Mouse (Mus musculus): ENCODE data around the gene Strbp. TPM values are rescaled to one million over a fixed set of nuclear protein-coding genes. Genes with fewer than 3 reads are reported as not detected.

Strbp gene
- polyA plus RNA-seq, 1 experiment from 2014 or later, result 30.2 TPM

GRCm38 (mm10) chr2:37689064-37689615 is 14.5 kb downstream of the Strbp start:
- Histone ChIP-seq H3K27ac (replicated peaks in 1 of 2; ENCODE audit: control insufficient read depth in 1 of 2, insufficient read depth in 1 of 2, low read depth in 2 of 2, low read length in 2 of 2) (no peak overlapping the region), H3K27me3 (ENCODE audit: control insufficient read depth, insufficient read depth, low read length) (no peaks in the 10 kb centered on the region), H3K9me3 (ENCODE audit: control insufficient read depth, low read length) (no peaks in the 10 kb centered on the region), H3K36me3 (ENCODE audit: control insufficient read depth, insufficient read depth, low read length) (no peaks in the 10 kb centered on the region), H3K4me2 (ENCODE audit: low read length) (no peak overlapping the region), H3K4me1 (ENCODE audit: control insufficient read depth in 2 of 2, insufficient read depth in 2 of 2, low read length in 2 of 2) (peaks cover 0 to 9% of the 10 kb centered on the region in 2 experiments; a peak in 1 of 4 replicates), H3K4me3 (ENCODE audit: control insufficient read depth in 1 of 2, insufficient read depth in 1 of 2, low read depth in 1 of 2, low read length in 2 of 2) (no peak overlapping the region), H3K9ac (ENCODE audit: low read length) (no peak overlapping the region)
- ATAC-seq (ENCODE audit: insufficient number of reproducible peaks, insufficient read depth, low FRiP score, low read depth), result no peak
- WGBS, result 65% methylated on average over 3 of the region's 3 CpGs

DNA sequence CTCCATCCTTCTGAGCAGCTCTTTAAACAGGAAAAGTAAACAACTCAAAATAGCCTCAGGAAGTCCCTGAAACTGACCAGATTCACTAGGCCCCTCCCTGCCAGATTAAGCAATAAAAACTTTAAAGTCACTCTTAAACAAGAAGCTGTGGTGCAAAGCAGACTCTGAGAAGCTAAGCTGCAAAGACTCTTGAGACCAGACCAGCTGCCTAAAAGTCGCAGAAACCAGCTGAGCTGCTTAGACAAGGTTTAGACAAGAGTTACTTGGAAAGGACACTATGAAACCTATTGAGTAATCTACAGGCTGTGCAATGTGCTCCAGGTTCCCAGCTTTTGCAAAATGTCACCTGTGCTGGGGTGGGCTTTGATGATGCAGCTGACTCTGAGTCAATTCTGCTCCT is 16.6 kb downstream of the Strbp start:
- H3K9ac ChIP-seq (ENCODE audit: low read length), result no peak overlapping the region
- H3K4me1 ChIP-seq (ENCODE audit: control insufficient read depth in 2 of 2, insufficient read depth in 2 of 2, low read length in 2 of 2), result peaks cover 0 to 9% of the 10 kb centered on the region in 2 experiments; a peak in 1 of 4 replicates
- H3K27ac ChIP-seq (replicated peaks in 1 of 2; ENCODE audit: control insufficient read depth in 1 of 2, insufficient read depth in 1 of 2, low read depth in 2 of 2, low read length in 2 of 2), result no peak overlapping the region
- 94% methylated on average over 1 of the region's 1 CpGs for WGBS
- H3K4me3 ChIP-seq (ENCODE audit: control insufficient read depth in 1 of 2, insufficient read depth in 1 of 2, low read depth in 1 of 2, low read length in 2 of 2), result no peak overlapping the region
- H3K4me2 ChIP-seq (ENCODE audit: low read length), result no peak overlapping the region
- no peaks in the 10 kb centered on the region for H3K36me3 ChIP-seq (ENCODE audit: control insufficient read depth, insufficient read depth, low read length)
- H3K27me3 ChIP-seq (ENCODE audit: control insufficient read depth, insufficient read depth, low read length), result no peaks in the 10 kb centered on the region
- no peak for ATAC-seq (ENCODE audit: insufficient number of reproducible peaks, insufficient read depth, low FRiP score, low read depth)
- H3K9me3 ChIP-seq (ENCODE audit: control insufficient read depth, low read length), result no peaks in the 10 kb centered on the region

DNA sequence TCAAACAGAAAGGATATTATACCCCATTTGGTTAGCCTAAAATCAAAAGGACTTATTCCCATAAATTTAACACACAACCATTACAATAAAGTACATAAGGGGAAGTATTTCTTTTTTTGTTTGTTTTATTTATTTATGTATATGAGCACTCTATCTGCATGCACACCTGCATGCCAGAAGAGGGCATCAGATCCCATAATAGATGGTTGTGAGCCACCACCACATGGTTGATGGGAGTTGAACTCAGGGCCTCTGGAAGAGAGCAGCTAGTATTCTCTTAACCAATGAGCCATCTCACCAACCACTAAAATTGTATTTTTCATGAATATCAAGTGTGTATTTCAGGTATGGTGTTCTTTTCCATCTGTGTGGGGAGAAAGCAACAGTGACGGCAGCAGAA is 18.8 kb downstream of the Strbp start:
- H3K9me3 ChIP-seq (ENCODE audit: control insufficient read depth, low read length), result no peaks in the 10 kb centered on the region
- 93% methylated on average over 1 of the region's 1 CpGs for WGBS

GRCm38 (mm10) chr2:37682197-37682811 is 21.4 kb downstream of the Strbp start:
- no peak overlapping the region for H3K4me3 ChIP-seq (ENCODE audit: control insufficient read depth in 1 of 2, insufficient read depth in 1 of 2, low read depth in 1 of 2, low read length in 2 of 2)
- no peaks in the 10 kb centered on the region for H3K27me3 ChIP-seq (ENCODE audit: control insufficient read depth, insufficient read depth, low read length)
- no peak overlapping the region for H3K9ac ChIP-seq (ENCODE audit: low read length)
- no peaks in the 10 kb centered on the region for H3K9me3 ChIP-seq (ENCODE audit: control insufficient read depth, low read length)
- H3K27ac ChIP-seq (replicated peaks in 1 of 2; ENCODE audit: control insufficient read depth in 1 of 2, insufficient read depth in 1 of 2, low read depth in 2 of 2, low read length in 2 of 2), result no peak overlapping the region
- no peaks in the 10 kb centered on the region for H3K36me3 ChIP-seq (ENCODE audit: control insufficient read depth, insufficient read depth, low read length)
- no peaks in the 10 kb centered on the region for H3K4me1 ChIP-seq (ENCODE audit: control insufficient read depth in 2 of 2, insufficient read depth in 2 of 2, low read length in 2 of 2)
- ATAC-seq (ENCODE audit: insufficient number of reproducible peaks, insufficient read depth, low FRiP score, low read depth), result no peak
- WGBS, result 91% methylated on average over 7 of the region's 7 CpGs
- no peak overlapping the region for H3K4me2 ChIP-seq (ENCODE audit: low read length)

More for the DNA sequence above, 18.8 kb downstream of the Strbp start:
- no peak for ATAC-seq (ENCODE audit: insufficient number of reproducible peaks, insufficient read depth, low FRiP score, low read depth)
- H3K27ac ChIP-seq (replicated peaks in 1 of 2; ENCODE audit: control insufficient read depth in 1 of 2, insufficient read depth in 1 of 2, low read depth in 2 of 2, low read length in 2 of 2), result no peak overlapping the region
- H3K4me3 ChIP-seq (ENCODE audit: control insufficient read depth in 1 of 2, insufficient read depth in 1 of 2, low read depth in 1 of 2, low read length in 2 of 2), result no peak overlapping the region
- H3K4me2 ChIP-seq (ENCODE audit: low read length), result no peak overlapping the region
- no peaks in the 10 kb centered on the region for H3K36me3 ChIP-seq (ENCODE audit: control insufficient read depth, insufficient read depth, low read length)
- H3K9ac ChIP-seq (ENCODE audit: low read length), result no peak overlapping the region
- no peaks in the 10 kb centered on the region for H3K27me3 ChIP-seq (ENCODE audit: control insufficient read depth, insufficient read depth, low read length)
- H3K4me1 ChIP-seq (ENCODE audit: control insufficient read depth in 2 of 2, insufficient read depth in 2 of 2, low read length in 2 of 2), result peaks cover 0 to 7% of the 10 kb centered on the region in 2 experiments; a peak in 1 of 4 replicates

DNA sequence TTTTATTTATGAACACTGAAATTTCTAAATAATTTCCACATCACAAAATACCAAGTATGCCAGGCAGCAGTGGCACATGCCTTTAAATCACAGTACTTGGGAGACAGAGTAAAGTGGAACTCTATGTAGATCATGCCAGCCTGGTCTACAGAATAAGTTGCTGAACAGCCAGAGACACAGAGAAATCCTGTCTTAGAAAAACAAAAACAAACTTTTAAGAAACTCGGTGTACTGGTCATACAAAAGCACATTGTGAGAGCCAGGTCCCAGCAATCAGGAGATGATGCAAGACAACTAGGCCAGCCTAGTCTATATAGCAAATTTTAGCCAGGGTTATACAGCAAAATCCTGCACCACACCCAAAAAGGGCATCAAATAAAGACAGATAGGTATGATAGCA is 52.6 kb downstream of the Strbp start:
- H3K27ac ChIP-seq (replicated peaks in 1 of 2; ENCODE audit: control insufficient read depth in 1 of 2, insufficient read depth in 1 of 2, low read depth in 2 of 2, low read length in 2 of 2), result no peak overlapping the region
- no peak overlapping the region for H3K4me3 ChIP-seq (ENCODE audit: control insufficient read depth in 1 of 2, insufficient read depth in 1 of 2, low read depth in 1 of 2, low read length in 2 of 2)
- H3K9me3 ChIP-seq (ENCODE audit: control insufficient read depth, low read length), result no peaks in the 10 kb centered on the region
- no peak overlapping the region for H3K9ac ChIP-seq (ENCODE audit: low read length)
- H3K4me2 ChIP-seq (ENCODE audit: low read length), result no peak overlapping the region
- no peak for ATAC-seq (ENCODE audit: insufficient number of reproducible peaks, insufficient read depth, low FRiP score, low read depth)
- no peaks in the 10 kb centered on the region for H3K4me1 ChIP-seq (ENCODE audit: control insufficient read depth in 2 of 2, insufficient read depth in 2 of 2, low read length in 2 of 2)
- H3K27me3 ChIP-seq (ENCODE audit: control insufficient read depth, insufficient read depth, low read length), result no peaks in the 10 kb centered on the region
- 69% methylated on average over 1 of the region's 1 CpGs for WGBS
- H3K36me3 ChIP-seq (ENCODE audit: control insufficient read depth, insufficient read depth, low read length), result no peaks in the 10 kb centered on the region

GRCm38 (mm10) chr2:37649590-37649989 is 54.1 kb downstream of the Strbp start:
- H3K4me1 ChIP-seq (ENCODE audit: control insufficient read depth in 2 of 2, insufficient read depth in 2 of 2, low read length in 2 of 2), result no peaks in the 10 kb centered on the region
- H3K9me3 ChIP-seq (ENCODE audit: control insufficient read depth, low read length), result no peaks in the 10 kb centered on the region
- no peak for ATAC-seq (ENCODE audit: insufficient number of reproducible peaks, insufficient read depth, low FRiP score, low read depth)
- no peaks in the 10 kb centered on the region for H3K27me3 ChIP-seq (ENCODE audit: control insufficient read depth, insufficient read depth, low read length)
- H3K27ac ChIP-seq (replicated peaks in 1 of 2; ENCODE audit: control insufficient read depth in 1 of 2, insufficient read depth in 1 of 2, low read depth in 2 of 2, low read length in 2 of 2), result no peak overlapping the region
- no peak overlapping the region for H3K4me3 ChIP-seq (ENCODE audit: control insufficient read depth in 1 of 2, insufficient read depth in 1 of 2, low read depth in 1 of 2, low read length in 2 of 2)
- no peak overlapping the region for H3K9ac ChIP-seq (ENCODE audit: low read length)
- 75% methylated on average over 2 of the region's 2 CpGs for WGBS
- H3K36me3 ChIP-seq (ENCODE audit: control insufficient read depth, insufficient read depth, low read length), result 0 out of 2 replicates have a peak, but pooled peaks cover 3% of the 10 kb centered on the region
- no peak overlapping the region for H3K4me2 ChIP-seq (ENCODE audit: low read length)

DNA sequence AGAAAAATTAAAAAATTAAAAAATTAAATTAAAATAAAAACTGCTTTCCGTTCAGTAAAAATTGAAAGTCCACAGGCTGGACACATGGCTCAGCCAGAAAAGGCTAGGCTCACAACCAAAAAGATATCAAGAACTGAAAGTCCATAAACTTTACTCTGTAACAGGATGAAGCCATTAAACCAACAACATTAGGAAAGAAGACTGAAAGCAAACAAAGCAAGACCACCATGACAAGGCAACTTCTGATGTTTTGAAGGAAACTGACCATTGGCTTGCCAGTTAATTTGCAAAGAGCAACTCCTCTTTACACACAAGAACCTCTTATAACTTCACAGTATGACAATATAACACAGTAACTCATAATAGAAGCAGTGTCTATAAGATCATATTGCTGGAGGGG is 54.7 kb downstream of the Strbp start:
- Histone ChIP-seq H3K4me3 (ENCODE audit: control insufficient read depth in 1 of 2, insufficient read depth in 1 of 2, low read depth in 1 of 2, low read length in 2 of 2) (no peak overlapping the region), H3K27me3 (ENCODE audit: control insufficient read depth, insufficient read depth, low read length) (no peaks in the 10 kb centered on the region), H3K4me1 (ENCODE audit: control insufficient read depth in 2 of 2, insufficient read depth in 2 of 2, low read length in 2 of 2) (no peaks in the 10 kb centered on the region), H3K9ac (ENCODE audit: low read length) (no peak overlapping the region), H3K36me3 (ENCODE audit: control insufficient read depth, insufficient read depth, low read length) (0 out of 2 replicates have a peak, but pooled peaks cover 3% of the 10 kb centered on the region), H3K27ac (replicated peaks in 1 of 2; ENCODE audit: control insufficient read depth in 1 of 2, insufficient read depth in 1 of 2, low read depth in 2 of 2, low read length in 2 of 2) (no peak overlapping the region), H3K9me3 (ENCODE audit: control insufficient read depth, low read length) (no peaks in the 10 kb centered on the region), H3K4me2 (ENCODE audit: low read length) (no peak overlapping the region)
- no peak for ATAC-seq (ENCODE audit: insufficient number of reproducible peaks, insufficient read depth, low FRiP score, low read depth)
- WGBS, result 95% methylated on average over 1 of the region's 1 CpGs

DNA sequence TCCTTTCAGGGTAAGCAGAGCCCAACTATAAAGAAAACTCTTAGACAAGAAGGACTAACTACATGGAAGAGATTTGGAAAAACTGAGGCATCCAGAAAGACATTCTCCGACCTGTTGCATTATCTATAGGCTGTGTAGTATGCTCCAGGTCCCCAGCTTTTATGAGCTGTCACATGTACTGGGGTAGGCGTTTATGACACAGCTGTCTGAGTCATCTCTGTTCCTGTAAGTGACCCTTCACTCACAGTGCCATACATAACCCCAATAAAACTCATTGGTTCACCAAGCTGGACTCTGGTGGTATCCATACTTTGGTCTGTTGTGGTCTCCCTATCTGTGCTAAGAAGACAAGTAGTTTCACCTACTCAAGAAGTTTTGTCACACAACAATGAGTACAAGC is 80.3 kb downstream of the Strbp start:
- H3K27me3 ChIP-seq (ENCODE audit: control insufficient read depth, insufficient read depth, low read length), result no peaks in the 10 kb centered on the region
- ATAC-seq (ENCODE audit: insufficient number of reproducible peaks, insufficient read depth, low FRiP score, low read depth), result no peak
- no peak overlapping the region for H3K27ac ChIP-seq (replicated peaks in 1 of 2; ENCODE audit: control insufficient read depth in 1 of 2, insufficient read depth in 1 of 2, low read depth in 2 of 2, low read length in 2 of 2)
- H3K4me3 ChIP-seq (ENCODE audit: control insufficient read depth in 1 of 2, insufficient read depth in 1 of 2, low read depth in 1 of 2, low read length in 2 of 2), result no peak overlapping the region
- no peak overlapping the region for H3K9ac ChIP-seq (ENCODE audit: low read length)
- H3K4me1 ChIP-seq (ENCODE audit: control insufficient read depth in 2 of 2, insufficient read depth in 2 of 2, low read length in 2 of 2), result 0 out of 4 replicates have a peak, but pooled peaks cover 0 to 2% of the 10 kb centered on the region in 2 experiments
- no peaks in the 10 kb centered on the region for H3K9me3 ChIP-seq (ENCODE audit: control insufficient read depth, low read length)
- H3K4me2 ChIP-seq (ENCODE audit: low read length), result no peak overlapping the region
- peaks cover 20% of the 10 kb centered on the region for H3K36me3 ChIP-seq (ENCODE audit: control insufficient read depth, insufficient read depth, low read length)
- WGBS, result 84% methylated on average over 2 of the region's 2 CpGs

Measured in heart, embryonic 14.5 days (tissue).